Mouse (Mus musculus) lung, postnatal 14 days (tissue): ENCODE measurements around the gene Rnf114.
A peak's percentile ranks its signal among the peaks of the same experiment; 100 is the strongest.

ENCODE experiments used
- DNase-seq: peaks from one replicate; pipeline ENCODE4 v3.0.0; 2021

Rnf114 gene

DNA sequence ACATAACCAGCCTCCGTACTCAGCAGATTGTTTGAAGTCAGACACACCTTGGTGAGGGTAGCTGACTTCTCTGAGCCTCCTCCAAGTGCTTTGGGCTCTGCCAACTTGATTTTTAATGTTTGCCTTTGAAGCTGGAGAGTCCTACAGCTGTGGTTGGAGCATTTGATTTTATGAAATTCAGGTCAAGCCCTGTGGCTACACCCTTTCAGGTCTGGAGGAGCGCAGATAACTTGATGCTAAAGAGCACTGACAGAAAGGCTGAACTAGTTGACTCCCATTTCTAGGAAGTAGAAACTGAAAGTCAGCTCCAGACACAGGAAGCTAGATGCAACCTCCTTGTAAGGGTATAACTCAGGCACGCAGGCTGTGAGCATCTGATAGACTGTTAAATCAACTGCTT lies 12.7 kb downstream of the Rnf114 start:
- DNase-seq: peak; percentile 42

DNA sequence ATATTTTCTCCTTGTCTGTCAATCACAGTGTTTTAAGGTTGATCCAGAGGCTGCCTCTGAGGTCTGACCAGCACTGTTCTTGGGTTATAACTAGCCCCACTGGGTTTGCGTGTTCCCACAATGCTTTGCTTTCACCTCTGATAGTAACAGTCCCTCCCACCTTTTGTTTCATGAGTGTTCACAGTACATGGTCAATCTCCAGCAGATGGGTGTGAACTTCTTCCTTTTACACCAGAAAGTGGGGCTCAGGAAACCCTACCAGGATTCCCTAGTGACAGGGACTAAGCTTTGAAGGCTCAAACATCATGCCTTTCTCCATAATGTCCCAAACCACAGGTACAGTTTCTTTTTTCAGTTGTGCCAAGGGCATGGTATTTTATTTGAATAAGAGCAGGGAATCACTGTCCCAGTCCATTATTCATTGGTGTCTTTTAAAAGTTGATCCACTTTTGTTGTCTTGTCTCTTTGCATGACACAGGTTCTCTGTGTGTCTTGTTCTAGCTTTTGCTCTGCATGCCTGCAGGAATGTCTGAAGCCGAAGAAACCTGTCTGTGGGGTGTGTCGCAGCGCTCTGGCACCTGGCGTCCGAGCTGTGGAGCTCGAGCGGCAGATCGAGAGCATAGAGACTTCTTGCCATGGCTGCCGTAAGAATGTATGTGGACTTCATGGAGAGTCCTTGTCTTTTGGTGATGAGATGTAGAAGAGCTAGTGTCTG lies 14.3 kb downstream of the Rnf114 start:
- no peak for DNase-seq

DNA sequence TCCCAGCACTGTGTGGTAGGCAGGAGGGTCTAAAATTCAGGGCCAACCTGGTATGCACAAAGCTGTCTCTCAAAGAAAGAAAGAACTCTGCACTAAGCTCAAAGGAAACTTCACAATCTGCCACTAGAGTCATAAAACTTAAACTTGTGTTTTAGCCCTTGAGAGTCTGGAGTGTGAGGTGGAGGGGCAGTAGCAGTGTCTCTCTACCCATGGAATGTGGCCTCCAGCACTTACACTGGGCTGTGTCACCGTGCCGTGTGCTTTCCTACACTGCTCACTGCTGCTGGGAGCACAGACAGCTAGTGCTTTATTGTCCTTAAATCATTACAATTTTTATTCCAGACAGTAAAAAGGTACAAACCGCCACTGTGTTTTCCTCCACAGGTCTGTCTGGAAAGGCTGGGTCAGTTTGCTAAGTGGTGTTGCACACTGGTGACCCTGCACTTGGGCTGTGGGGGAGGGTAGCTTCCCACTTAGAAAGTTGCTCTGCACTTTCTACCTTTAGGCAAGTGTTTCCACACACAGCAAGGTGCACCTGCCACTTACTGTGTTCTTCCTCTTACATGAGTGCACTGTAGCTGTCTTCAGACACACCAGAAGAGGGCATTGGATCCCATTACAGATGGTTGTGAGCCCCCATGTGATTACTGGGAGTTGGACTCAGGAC lies 15.4 kb downstream of the Rnf114 start:
- no peak for DNase-seq

- no peak for DNase-seq
These were observed 16.1 kb downstream of the Rnf114 start for GRCm38 (mm10) chr2:167508569-167508968.

DNA sequence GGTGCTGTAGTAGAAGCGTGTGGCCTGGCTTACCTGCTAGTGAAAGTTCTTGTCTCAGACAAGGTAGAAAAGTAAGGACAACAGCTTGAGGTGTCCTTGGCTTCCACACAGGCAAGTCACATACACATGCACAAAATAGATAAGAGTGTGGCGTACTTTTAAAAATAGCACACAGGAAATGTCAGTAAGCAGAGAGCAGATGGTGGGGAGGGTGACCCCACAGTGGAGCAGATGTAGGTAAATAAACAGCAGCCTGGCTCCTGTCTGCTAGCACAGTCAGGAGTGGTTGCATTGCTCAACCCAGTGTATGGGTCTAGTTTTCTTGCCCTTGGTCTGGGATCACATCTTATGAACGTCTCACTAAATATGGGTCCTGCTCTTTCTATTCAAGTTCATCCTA lies 18.0 kb downstream of the Rnf114 start:
- no peak for DNase-seq

GRCm38 (mm10) chr2:167512365-167512764 lies 19.9 kb downstream of the Rnf114 start:
- no peak for DNase-seq

DNA sequence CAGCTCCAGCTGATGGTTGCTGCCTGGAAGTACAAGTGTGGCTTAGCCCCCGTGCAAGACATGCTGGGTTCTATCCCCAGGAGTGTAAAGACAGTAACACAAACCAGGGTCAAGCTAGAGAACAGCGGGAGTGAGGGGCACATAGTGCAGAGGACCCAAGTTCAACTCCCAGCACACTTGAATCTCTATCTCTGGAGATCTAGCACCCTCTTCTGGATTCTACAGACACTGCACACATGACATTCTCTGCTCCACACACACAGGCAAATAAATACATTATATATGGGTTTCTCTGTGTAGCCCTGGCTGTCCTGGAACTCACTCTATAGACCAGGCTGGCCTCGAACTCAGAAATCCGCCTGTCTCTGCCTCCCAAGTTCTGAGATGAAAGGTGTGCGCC lies 20.5 kb downstream of the Rnf114 start:
- no peak for DNase-seq

- DNase-seq: no peak
These were observed 22.2 kb downstream of the Rnf114 start for GRCm38 (mm10) chr2:167514641-167515040.

DNA sequence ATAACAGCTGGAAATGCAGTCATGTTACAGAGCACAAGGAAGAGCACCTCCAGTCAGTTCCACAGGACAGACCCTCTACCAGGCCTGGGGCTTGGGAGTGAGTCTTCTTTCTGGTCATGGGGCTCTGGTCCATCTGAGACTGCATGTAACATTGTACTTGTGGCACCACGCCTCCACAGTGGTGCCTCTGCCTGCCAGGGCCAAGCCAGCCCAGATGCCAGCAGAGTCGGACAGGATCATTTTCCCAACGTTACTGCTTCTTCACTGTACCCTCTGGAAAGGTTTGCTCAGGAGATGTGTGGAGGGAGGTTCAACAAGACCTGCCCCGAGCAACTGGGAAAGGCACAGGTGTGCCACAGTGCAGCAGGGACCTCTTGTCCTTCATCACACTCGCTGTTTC lies 23.2 kb downstream of the Rnf114 start:
- DNase-seq: no peak

- DNase-seq: no peak
These were observed 27.3 kb downstream of the Rnf114 start for GRCm38 (mm10) chr2:167519606-167520252.

DNA sequence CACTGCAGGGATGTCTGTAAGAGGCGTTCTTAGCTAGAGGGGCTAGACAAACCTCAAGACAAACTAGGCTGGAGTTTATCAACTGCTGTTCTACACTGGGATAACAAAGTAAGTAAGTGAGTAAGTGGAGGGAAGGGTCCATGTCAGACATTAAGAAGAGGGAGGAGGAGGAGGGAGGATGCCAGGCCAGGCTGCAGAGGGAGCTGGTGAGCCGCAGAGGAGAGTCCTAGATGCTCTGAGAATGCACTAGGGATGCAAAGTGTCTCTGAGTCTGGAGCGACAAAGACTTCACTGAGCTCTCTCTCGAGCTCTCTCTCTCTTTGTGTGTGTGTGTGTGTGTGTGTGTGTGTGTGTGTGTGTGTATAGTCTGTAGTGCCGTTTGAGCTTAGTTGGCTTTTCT lies 35.8 kb downstream of the Rnf114 start:
- peak; percentile 47 for DNase-seq

DNA sequence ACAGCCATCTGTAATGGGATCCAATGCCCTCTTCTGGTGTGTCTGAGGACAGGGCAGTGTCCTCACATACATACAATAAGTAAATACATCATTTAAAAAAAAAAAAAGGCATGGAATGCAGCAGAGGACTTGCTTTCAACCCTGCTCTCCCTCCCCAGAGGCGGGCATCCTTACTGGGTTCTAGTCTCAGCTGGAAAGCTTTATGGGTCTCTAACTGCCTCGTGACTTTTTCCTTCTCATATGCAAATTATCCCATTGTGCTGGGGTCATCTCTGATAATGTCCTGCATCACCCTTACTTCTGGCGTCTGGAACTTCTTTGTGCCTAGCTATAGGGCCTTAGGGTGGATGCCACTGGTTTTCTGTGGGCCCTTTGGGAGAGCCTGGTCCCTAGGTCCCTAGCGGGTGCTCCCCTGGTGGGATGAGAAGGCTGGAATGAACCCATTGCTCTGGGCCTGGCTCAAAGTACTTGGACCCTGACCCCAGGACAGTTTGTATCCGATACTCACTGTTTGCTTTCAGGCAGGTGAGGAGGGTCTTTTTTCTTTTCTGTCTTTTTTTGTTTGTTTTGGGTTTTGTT lies 37.6 kb downstream of the Rnf114 start:
- no peak for DNase-seq

DNA sequence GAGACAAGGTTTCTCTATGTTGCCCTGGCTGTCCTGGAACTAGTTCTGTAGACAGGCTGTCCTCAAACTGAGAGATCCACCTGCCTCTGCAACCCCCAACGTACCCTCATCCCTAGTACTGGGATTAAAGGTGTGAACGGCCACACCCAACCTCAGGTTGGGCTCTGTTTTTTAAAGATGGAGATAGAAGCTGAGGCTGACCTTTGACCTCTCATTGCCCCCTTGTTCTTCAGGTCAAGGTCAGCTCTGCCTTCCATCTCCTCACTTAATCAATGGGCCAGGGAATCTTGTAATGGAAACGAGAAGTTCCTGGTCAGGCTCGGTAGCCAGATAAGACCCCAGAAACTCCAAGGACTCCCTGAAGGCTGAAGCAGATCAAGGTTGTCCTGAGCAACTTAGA lies 38.1 kb downstream of the Rnf114 start:
- no peak for DNase-seq

DNA sequence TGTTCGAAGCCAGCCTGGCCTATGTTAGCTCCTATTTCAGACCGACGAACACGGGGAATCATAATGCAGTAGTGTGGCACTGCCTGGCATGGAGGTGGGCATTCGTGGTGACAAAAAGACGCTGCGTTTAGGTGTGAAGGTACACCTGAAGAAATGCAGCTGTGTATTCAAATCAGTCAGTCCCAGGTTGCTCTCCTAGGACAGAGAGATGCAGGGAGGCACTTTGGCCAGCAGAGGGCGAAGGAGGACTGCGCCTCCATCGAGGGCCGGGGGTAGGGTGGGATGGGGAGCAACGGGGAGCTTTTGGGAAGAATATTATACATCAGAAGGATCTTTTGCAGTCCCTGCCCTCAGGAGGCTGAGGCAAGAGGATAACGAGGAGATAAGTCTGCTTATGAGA lies 39.7 kb downstream of the Rnf114 start:
- peak; percentile 72 for DNase-seq

- no peak for DNase-seq
These were observed 41.4 kb downstream of the Rnf114 start for GRCm38 (mm10) chr2:167533880-167534279.

DNA sequence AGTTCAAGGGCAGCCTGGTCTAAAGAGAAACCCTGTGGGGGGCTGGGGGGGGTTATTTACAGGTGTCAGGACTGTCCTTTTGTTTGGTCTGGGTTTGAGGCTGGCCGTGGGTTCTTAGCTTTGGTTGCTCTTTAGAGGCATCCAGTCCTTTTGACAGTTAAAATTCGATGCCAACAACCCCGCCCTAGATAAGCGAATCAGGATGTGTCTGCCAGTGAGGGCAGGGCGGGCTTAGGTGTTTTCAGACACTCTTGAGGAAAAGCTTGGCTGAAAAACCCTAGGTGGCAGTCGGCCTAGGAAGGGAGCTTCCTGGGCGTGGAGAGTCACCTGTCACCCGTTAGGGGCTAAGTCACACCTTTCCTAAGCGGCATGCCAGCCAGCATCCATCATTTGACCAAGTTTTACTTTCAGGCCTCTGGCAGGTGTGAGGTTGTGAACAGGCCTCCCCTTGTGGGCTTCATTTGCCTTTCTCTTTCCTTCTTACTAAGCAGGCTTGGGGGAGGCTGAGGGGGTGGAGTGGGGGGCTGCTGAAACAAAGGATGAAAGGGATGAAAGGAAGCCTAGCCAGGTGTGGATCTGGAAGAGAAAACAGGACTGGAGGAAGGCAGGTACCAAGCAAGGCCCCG lies 44.0 kb downstream of the Rnf114 start:
- DNase-seq: no peak

DNA sequence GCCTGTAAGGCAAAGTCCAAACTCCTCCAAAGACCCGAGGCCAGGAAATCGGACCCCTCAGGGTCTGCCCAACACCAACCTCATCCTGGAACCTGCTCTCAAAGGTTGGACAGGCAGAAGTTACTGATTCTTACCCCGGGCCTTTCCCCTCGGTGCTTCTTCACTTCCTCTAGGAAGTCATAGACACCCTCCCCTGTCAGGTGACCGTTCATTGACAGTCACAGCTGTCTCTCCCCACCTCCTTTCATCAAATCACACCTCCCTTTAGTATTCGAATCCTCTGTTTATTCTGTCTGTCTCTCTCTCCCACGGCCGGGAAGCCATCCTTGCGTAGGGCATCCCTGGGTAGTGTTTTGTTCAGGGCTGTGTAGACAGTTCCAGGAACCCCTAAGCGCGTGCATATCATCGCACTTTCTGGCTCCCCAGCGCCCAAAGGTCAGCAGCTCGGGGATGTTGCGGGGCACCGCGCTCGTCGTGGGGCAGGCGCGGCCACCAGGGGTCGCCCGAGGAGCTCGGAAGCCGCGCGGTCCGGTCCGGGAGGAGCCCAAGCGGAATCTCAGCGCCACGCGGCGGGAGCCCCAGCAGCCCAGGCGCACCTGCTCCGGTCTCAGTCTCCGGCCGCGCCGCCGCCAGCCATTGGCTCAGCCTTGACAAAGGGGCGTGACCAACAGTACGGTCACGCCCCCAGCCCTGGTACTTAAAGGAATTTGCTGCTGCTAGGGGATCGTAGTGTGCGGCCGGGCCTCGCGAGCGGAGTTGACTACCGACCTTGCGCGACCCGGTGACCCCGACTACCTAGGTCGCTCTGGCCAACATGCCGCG lies 45.2 kb downstream of the Rnf114 start, which contains the start of gene Snai1:
TSS of gene Snai1 (plus strand) at position 720 of the 822 bp plus-strand sequence.
- peak; percentile 95 for DNase-seq

GRCm38 (mm10) chr2:167538671-167539306 lies 46.3 kb downstream of the Rnf114 start:
- no peak for DNase-seq

- no peak for DNase-seq
These were observed 47.4 kb downstream of the Rnf114 start for GRCm38 (mm10) chr2:167539536-167540476.

GRCm38 (mm10) chr2:167540477-167541110 lies 48.1 kb downstream of the Rnf114 start:
- DNase-seq: peak; percentile 24
